Mouse (Mus musculus) bone marrow macrophage, adult 2 months (primary cell): ENCODE data around the gene Dnm3. TPM values are rescaled to one million over a fixed set of nuclear protein-coding genes. Genes with fewer than 3 reads are reported as not detected.

ENCODE experiments used
- H3K27ac ChIP-seq: 2 replicates; pipeline ENCODE4 v1.5.1; 2012; ENCODE audit warnings: low read depth, low read length; ENCODE audit not compliant: insufficient read depth
- H3K4me1 ChIP-seq: 2 replicates; pipeline ENCODE4 v1.6.1; 2012; ENCODE audit warnings: low read length; ENCODE audit not compliant: control insufficient read depth, insufficient read depth
- H3K4me3 ChIP-seq: 2 replicates; pipeline ENCODE4 v1.5.1; 2012; ENCODE audit warnings: mild to moderate bottlenecking, low read length, moderate library complexity; ENCODE audit not compliant: insufficient read depth
- CTCF ChIP-seq: IDR thresholded peaks from 2 replicates; pipeline ENCODE4 v1.5.1; 2012; ENCODE audit warnings: low read depth, mild to moderate bottlenecking, low read length, moderate library complexity
- POLR2A ChIP-seq: IDR thresholded peaks from 2 replicates; pipeline ENCODE4 v1.6.1; 2012; ENCODE audit warnings: mild to moderate bottlenecking, low read depth, low read length, borderline replicate concordance
- polyA plus RNA-seq: library from polyadenylated mRNA; stranded (reverse); fragments of >200 nt; gene quantifications from 2 replicates; pipeline ENCODE4 v1.2.4, GENCODE M21; 2012; ENCODE audit not compliant: missing spikeins, insufficient read depth, insufficient read length

Dnm3 gene
- polyA plus RNA-seq, 1 experiment, result 0.29 TPM

DNA sequence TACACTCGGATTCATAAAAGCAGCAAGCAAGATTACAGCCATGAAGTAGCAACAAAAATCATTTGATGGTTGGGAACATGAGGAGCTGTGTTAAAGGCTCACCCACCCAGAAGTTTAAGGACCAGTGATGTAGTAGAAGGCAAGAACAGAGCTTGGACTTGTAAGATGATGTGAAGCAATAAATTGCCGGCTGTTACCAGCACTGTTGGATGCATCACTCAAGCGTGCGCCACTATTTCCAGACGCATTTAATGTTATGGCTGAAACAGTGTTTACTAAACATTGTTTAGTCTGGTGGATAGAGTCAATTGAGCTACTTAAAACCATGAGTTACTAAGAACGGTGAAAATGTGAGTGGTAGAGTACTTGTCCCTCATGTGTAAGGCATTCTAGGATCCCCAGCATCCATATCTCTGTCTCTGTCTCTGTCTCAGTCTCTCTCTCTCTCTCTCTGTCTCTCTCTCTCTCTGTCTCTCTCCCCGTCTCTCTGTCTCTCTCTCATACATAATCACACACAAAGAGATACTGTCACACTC lies 241.1 kb downstream of the Dnm3 start:
- no peak for TF ChIP-seq CTCF
- no peak overlapping the region for H3K4me3 ChIP-seq
- H3K4me1 ChIP-seq, result no peaks in the 10 kb centered on the region
- H3K27ac ChIP-seq, result no peak overlapping the region

DNA sequence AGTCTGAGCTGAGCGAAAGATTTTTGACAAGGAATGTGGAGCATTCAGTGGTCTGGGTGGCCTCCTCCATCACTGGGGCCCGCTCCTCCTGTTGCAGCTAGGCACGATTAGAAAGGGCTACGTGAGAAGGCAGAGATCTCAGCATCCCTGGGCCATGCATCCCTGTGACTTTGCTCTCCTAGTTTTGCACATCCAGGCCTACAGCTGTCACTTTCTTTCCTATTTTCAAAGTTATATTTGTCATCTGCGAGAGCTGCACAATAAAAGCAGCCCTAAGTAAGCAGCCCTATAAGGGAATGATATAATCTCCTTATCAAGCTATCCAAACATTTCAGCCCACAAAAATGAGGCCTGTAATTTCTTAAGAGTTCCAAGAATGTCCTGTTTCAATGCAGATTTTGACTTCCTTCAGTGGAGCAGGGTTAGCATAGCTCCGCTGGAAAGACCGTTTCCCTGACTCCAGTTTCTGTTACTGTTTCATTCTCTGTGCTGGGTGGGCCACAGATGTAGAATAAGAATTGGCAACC lies 252.2 kb downstream of the Dnm3 start:
- TF ChIP-seq CTCF, result no peak
- TF ChIP-seq POLR2A, result no peak
- H3K4me1 ChIP-seq, result peaks cover 4% of the 10 kb centered on the region
- no peak overlapping the region for H3K4me3 ChIP-seq
- no peak overlapping the region for H3K27ac ChIP-seq

DNA sequence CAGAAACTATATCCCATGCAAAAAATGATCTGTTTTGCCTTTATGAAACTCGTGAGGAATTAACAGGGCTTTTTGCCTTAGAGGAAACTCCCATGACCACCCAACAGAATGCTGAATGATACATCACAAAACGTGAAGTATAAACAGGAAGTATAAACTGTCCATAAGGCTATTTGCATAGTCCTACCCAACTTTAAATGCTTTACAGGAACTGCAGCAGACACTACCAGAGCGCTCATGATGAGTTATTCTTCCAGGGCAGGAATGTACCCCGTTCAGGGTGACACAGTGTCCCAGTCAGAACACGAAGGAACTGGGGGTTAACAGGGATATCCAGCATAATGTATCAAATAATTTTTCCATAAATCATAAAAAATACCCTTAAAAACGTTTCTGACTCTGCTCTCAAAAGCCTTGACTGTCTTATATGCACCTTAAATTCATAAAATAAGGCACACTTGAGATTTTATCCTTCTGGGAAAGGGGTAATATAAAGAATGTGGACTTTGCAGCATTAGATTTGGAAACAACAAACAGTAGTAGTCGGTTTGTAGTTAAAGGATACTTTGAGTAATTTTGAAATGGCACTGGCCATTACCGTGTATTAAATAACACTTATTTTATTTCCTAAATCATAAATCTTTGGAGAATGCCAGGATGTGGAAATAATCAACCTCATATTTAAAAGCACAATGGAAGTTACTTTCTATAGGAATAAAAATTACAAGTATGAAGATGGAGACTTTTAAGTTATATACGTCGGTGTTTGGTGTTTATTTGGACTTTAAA lies 252.8 kb downstream of the Dnm3 start:
- no peak overlapping the region for H3K27ac ChIP-seq
- peaks cover 4% of the 10 kb centered on the region for H3K4me1 ChIP-seq
- no peak overlapping the region for H3K4me3 ChIP-seq
- TF ChIP-seq POLR2A (no peak), CTCF (no peak)

DNA sequence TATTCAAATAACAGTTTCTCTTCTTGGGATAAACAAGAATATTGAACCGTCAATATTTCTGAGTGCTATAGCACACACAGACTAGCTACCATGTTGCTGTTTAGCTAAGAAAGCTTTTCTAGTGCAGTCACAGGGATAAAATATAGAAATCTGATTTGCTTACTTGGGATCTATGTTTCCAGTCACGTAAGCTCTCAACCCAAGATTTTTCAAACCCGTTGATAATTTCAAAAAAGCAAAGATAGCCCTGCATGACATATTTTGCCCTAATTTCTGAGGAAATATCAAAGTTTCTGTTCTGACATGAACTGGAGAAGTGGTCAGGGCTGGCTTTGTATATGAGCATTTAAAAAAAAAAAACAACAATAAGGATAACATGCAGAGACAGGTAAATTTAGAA lies 253.8 kb downstream of the Dnm3 start:
- H3K27ac ChIP-seq, result no peak overlapping the region
- no peak overlapping the region for H3K4me3 ChIP-seq
- TF ChIP-seq CTCF (no peak), POLR2A (no peak)
- peaks cover 4% of the 10 kb centered on the region for H3K4me1 ChIP-seq

DNA sequence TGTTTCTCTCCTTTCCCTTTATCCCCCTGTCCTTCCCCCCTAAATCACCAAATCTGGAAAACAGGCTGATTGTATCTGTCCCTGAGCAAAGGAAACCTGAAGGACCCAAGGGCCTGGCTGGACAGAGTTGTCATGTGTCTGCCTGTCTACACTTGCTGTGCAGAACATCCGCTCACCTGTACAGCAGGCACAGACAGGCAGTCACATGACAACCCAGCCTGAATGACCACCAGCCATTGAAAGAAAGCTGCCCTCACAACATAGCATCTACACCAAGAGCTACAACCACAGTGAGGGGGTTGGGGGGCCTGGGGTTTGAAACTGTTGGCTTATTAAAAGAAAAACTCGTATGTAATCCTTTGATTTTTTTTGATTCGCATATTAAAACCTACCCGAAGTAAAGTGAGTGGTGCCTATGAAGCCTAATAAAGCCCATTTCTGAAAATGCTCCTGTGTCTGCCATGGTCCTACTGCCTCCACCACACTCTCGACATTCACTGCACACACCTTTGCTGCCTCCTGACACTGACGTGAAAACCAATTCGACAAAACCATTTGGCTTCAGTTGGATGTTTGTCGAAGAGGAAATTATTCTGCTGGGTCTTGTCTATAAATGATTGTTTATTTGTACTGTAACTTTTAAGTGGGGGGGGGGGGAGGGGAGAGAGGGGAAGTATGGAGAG lies 254.4 kb downstream of the Dnm3 start:
- Histone ChIP-seq H3K4me1 (peaks cover 4% of the 10 kb centered on the region), H3K4me3 (no peak overlapping the region), H3K27ac (no peak overlapping the region)
- no peak for TF ChIP-seq POLR2A
- no peak for TF ChIP-seq CTCF

DNA sequence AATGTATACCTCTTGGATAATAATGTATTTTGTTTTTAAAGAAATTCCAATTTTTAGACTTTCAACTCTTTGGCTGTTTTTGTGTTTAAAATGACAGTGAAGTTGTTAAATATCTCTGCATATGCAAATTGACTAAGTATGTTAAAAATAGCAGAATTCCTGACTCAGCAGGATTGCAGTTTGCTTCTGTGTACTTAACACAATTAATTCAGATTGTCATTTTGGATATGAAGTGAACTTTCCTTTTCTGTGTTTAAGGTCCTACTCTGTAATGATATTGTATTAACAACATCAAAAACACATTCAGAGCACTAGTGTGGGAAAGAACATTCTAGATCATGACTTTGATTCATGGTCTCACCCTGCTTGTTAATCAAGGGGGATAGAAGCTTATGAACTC lies 255.5 kb downstream of the Dnm3 start:
- peaks cover 9% of the 10 kb centered on the region for H3K4me1 ChIP-seq
- no peak overlapping the region for H3K4me3 ChIP-seq
- TF ChIP-seq CTCF, result no peak
- no peak for TF ChIP-seq POLR2A
- no peak overlapping the region for H3K27ac ChIP-seq

DNA sequence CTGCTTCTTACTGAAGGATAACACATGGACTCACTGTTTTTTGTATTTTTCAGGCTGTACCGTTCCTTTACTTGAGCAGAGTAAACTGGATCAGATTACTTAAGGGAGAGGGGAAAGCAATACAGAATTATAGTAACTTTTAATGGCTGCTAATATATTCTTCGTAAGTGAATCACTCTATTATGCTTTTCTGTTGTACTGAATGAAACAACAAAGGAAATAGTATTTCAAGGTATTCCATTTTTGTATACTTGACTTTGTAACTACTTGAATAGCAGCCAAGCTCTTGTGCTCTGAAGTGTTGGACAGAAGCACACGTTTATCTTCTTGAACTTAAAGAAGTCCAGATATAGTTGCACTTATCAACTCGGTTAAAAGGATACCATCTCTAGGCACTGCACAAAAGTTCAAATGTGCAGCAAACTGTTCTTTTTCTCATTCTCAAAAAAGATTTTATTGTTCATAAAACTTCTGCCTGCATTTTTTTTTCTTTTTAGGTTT lies 256.0 kb downstream of the Dnm3 start:
- TF ChIP-seq POLR2A (no peak), CTCF (no peak)
- H3K4me3 ChIP-seq, result no peak overlapping the region
- H3K27ac ChIP-seq, result no peak overlapping the region
- peaks cover 13% of the 10 kb centered on the region for H3K4me1 ChIP-seq

DNA sequence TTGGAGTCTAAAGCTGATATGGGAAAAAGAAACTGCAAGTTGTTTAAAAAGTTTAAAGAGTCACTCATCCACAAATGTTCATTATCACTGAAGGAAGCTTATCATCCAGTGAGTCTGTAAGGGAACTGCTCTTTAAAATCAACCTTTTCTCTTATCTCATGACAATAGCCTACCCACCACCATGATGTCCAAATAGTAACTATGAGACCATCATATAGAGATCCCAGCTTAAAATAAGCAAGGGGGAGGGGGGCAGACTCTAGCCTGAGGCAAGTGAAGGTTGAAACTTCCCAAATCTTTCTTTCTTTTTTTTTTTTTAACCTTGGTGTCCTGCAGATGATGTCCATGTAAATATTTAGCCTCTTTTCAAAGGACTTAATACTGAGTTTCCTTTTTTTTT lies 256.9 kb downstream of the Dnm3 start:
- H3K27ac ChIP-seq, result no peak overlapping the region
- H3K4me3 ChIP-seq, result no peak overlapping the region
- H3K4me1 ChIP-seq, result peaks cover 18% of the 10 kb centered on the region
- TF ChIP-seq CTCF (no peak), POLR2A (no peak)

DNA sequence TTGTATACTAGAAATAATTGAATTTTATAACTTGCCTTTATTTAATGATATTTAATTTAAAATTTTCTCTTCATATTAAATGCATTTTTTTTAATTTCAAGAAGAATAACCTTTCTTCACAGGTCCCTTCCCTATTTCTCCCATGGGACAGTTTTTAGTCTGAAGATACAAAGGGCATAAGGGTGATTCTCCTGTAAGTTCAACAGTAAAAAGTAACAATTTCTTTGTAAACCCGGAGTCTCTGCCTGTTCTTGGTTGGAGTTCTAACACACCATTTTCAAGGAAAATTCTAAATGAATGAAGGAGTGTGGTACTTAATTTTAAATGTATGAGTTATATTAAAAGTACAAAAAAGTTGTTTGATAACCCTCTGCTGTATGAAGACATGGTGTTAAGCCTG lies 258.1 kb downstream of the Dnm3 start:
- peaks cover 19% of the 10 kb centered on the region for H3K4me1 ChIP-seq
- no peak overlapping the region for H3K27ac ChIP-seq
- no peak overlapping the region for H3K4me3 ChIP-seq
- TF ChIP-seq CTCF (no peak), POLR2A (no peak)
